Mouse (Mus musculus): ENCODE data around the gene Cd300a. TPM values are rescaled to one million over a fixed set of nuclear protein-coding genes. Genes with fewer than 3 reads are reported as not detected.
A peak's percentile ranks its signal among the peaks of the same experiment; 100 is the strongest.

Cd300a gene
- polyA plus RNA-seq, 1 experiment from 2014 or later, result 2.2 TPM

DNA sequence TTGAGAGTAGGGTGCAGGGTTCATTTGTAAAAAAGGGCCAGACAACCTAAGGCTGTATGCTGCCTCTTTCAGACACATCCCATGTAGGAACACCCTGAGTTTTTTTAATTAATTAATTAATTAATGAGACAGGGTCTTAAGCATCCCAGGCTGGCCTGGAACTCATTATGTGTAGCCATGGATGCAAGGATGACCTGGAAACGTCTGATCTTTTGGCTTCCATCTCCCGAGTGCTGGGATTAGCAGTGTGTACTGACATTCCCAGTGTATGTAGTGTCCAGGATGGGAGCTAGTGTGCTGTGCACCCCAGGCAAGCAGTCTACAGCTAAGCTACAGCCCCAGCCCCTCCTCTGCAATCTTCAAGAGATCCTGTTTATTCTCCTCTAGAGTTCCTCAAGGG is 13.2 kb upstream of the Cd300a start:
- ATAC-seq, result no peak
- Histone ChIP-seq H3K27me3 (replicated peaks; ENCODE audit: control insufficient read depth, insufficient read depth, low read length) (no peaks in the 10 kb centered on the region), H3K4me3 (ENCODE audit: low read depth, low read length) (no peak overlapping the region), H3K9ac (ENCODE audit: low read depth, low read length) (no peak overlapping the region), H3K36me3 (ENCODE audit: control insufficient read depth, insufficient read depth) (no peaks in the 10 kb centered on the region), H3K27ac (ENCODE audit: low read depth, low read length) (no peak overlapping the region), H3K4me2 (replicated peaks; ENCODE audit: low read depth) (no peak overlapping the region), H3K9me3 (ENCODE audit: control insufficient read depth) (no peaks in the 10 kb centered on the region), H3K4me1 (replicated peaks; ENCODE audit: control insufficient read depth, insufficient read depth, low read length) (no peaks in the 10 kb centered on the region)
- no peak for TF ChIP-seq CTCF (IDR thresholded peaks at IDR 0.05; ENCODE audit: low read depth)
- 50% methylated on average over 2 of the region's 2 CpGs for WGBS

DNA sequence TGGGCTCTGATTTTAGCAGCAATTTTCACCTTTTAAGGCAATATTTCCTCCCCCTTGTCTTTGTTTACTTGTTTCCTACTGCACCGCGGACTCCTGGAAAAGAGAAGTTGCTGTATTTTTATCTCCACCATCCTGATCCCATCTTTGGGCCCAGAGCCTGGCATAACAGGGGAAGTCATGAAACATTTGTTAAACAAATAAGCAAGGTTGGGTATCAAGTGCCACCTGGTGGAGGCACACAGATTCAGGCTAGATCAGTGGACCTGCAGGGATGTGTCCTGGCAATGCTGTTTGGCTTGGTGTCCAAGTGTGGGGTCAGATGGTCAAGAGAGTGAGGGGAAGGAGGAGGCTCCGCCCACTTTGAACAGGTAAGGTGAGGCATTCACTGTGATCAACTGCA is 12.7 kb upstream of the Cd300a start:
- Histone ChIP-seq H3K27me3 (replicated peaks; ENCODE audit: control insufficient read depth, insufficient read depth, low read length) (no peaks in the 10 kb centered on the region), H3K36me3 (ENCODE audit: control insufficient read depth, insufficient read depth) (no peaks in the 10 kb centered on the region), H3K4me1 (replicated peaks; ENCODE audit: control insufficient read depth, insufficient read depth, low read length) (no peaks in the 10 kb centered on the region), H3K4me2 (replicated peaks; ENCODE audit: low read depth) (no peak overlapping the region), H3K9ac (ENCODE audit: low read depth, low read length) (no peak overlapping the region), H3K9me3 (ENCODE audit: control insufficient read depth) (no peaks in the 10 kb centered on the region), H3K27ac (ENCODE audit: low read depth, low read length) (no peak overlapping the region), H3K4me3 (ENCODE audit: low read depth, low read length) (no peak overlapping the region)
- TF ChIP-seq CTCF (IDR thresholded peaks at IDR 0.05; ENCODE audit: low read depth), result peak; percentile 82
- ATAC-seq, result no peak
- WGBS, result 28% methylated on average over 3 of the region's 3 CpGs

DNA sequence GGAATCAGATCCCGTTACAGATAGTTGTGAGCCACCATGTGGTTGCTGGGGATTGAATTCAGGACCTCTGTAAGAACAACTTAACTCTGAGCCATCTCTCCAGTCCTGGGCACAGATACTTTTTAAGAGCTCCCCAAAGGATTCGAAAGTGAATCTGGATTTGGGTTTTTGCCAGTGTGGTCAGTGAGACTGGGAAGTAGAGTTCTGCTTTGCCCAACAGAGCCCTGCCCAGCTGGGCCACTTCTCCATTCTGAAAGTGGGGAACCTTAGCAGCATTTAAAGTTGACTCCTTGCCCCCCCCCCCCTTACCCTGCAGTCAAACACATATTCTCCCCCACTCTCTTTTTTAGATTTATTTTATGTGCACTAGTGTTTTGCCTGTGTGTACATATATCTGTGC is 10.2 kb upstream of the Cd300a start:
- Histone ChIP-seq H3K4me2 (replicated peaks; ENCODE audit: low read depth) (no peak overlapping the region), H3K9me3 (ENCODE audit: control insufficient read depth) (no peaks in the 10 kb centered on the region), H3K9ac (ENCODE audit: low read depth, low read length) (no peak overlapping the region), H3K36me3 (ENCODE audit: control insufficient read depth, insufficient read depth) (no peaks in the 10 kb centered on the region), H3K4me1 (replicated peaks; ENCODE audit: control insufficient read depth, insufficient read depth, low read length) (no peaks in the 10 kb centered on the region), H3K4me3 (ENCODE audit: low read depth, low read length) (no peak overlapping the region), H3K27me3 (replicated peaks; ENCODE audit: control insufficient read depth, insufficient read depth, low read length) (no peaks in the 10 kb centered on the region), H3K27ac (ENCODE audit: low read depth, low read length) (no peak overlapping the region)
- ATAC-seq, result no peak
- no peak for TF ChIP-seq CTCF (IDR thresholded peaks at IDR 0.05; ENCODE audit: low read depth)
- 84% methylated on average over 2 of the region's 2 CpGs for WGBS

DNA sequence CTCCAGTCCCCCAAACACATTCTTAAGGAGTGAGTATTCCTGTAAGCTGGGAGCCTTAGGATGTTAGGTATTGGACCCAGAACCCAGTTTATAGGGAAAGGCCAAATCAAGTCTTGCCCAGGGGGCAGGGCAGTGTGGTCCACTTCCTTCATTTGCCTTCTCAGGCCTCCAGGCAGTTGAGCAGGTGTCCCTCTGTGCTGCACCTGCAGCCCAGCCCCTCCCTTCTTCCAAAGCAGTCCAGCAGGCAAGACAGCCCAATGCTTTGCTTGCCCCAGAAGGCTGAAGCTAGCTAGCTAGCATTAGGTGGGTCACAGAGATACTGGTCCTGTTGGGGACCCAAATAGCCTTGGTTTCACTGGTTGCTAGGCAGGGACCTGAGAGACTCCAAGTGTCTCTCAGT is 9.7 kb upstream of the Cd300a start:
- Histone ChIP-seq H3K27me3 (replicated peaks; ENCODE audit: control insufficient read depth, insufficient read depth, low read length) (no peaks in the 10 kb centered on the region), H3K9me3 (ENCODE audit: control insufficient read depth) (no peaks in the 10 kb centered on the region), H3K9ac (ENCODE audit: low read depth, low read length) (no peak overlapping the region), H3K4me2 (replicated peaks; ENCODE audit: low read depth) (no peak overlapping the region), H3K4me3 (ENCODE audit: low read depth, low read length) (no peak overlapping the region), H3K4me1 (replicated peaks; ENCODE audit: control insufficient read depth, insufficient read depth, low read length) (no peaks in the 10 kb centered on the region), H3K27ac (ENCODE audit: low read depth, low read length) (no peak overlapping the region; the same call in 1 of the 2 replicates), H3K36me3 (ENCODE audit: control insufficient read depth, insufficient read depth) (no peaks in the 10 kb centered on the region)
- no peak for TF ChIP-seq CTCF (IDR thresholded peaks at IDR 0.05; ENCODE audit: low read depth)
- no peak for ATAC-seq

DNA sequence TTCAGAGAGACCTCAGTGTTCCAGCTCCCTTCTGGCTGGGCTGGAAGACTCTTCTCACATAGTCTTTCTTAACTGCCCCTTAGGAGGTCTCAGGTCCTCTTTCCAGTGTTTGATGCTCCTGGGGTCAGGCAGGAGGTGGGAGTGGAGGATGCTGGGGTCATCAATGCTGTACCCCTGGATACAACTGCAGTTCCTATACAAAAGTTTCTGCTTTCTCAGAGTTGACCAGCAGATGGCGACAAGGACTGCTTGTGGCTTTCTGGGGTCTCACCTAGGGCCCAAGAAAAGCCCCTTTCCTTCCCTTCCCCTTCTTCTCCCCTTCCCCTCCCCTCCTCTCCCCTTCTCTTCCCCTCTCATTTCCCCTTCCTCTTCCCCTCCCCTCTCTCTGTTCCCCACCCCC is 9.3 kb upstream of the Cd300a start:
- no peak overlapping the region for H3K9ac ChIP-seq (ENCODE audit: low read depth, low read length)
- 0% methylated on average over 1 of the region's 1 CpGs for WGBS

DNA sequence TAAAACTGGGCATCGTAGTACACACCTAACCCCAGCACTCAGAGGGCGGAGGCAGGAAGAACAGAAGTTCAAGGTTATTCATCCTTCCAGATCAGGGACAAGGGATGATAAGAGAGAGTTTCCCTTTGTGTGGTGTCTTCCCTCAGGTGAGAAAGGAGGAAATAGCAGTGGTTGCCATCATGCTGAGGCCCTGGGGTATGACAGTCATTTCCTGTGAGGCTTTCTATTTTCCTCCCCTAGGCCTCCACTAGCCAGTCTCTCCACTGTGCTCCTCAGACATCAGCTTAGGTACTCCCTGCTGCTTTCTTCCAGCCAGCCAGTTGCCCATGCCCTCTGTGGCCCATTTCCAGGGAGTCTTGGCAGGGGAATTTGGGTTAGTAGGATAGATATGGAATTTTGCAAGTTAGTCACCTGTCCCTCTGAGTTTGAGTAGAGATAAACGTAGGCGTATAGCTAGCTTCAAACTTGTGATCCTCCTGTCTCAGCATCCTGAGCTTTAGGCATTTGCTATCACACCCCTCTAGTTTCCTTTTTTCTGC is 6.5 kb upstream of the Cd300a start:
- Histone ChIP-seq H3K27me3 (replicated peaks; ENCODE audit: control insufficient read depth, insufficient read depth, low read length) (no peaks in the 10 kb centered on the region), H3K27ac (ENCODE audit: low read depth, low read length) (no peak overlapping the region), H3K4me2 (replicated peaks; ENCODE audit: low read depth) (no peak overlapping the region), H3K36me3 (ENCODE audit: control insufficient read depth, insufficient read depth) (no peaks in the 10 kb centered on the region), H3K4me3 (ENCODE audit: low read depth, low read length) (no peak overlapping the region), H3K4me1 (replicated peaks; ENCODE audit: control insufficient read depth, insufficient read depth, low read length) (no peaks in the 10 kb centered on the region), H3K9ac (ENCODE audit: low read depth, low read length) (no peak overlapping the region), H3K9me3 (ENCODE audit: control insufficient read depth) (no peaks in the 10 kb centered on the region)
- ATAC-seq, result no peak
- WGBS, result 81% methylated on average over 4 of the region's 4 CpGs
- TF ChIP-seq CTCF (IDR thresholded peaks at IDR 0.05; ENCODE audit: low read depth), result no peak

More for the DNA sequence above, 9.3 kb upstream of the Cd300a start:
- TF ChIP-seq CTCF (IDR thresholded peaks at IDR 0.05; ENCODE audit: low read depth), result peak; percentile 75
- ATAC-seq, result no peak
- Histone ChIP-seq H3K4me1 (replicated peaks; ENCODE audit: control insufficient read depth, insufficient read depth, low read length) (no peaks in the 10 kb centered on the region), H3K4me3 (ENCODE audit: low read depth, low read length) (no peak overlapping the region), H3K4me2 (replicated peaks; ENCODE audit: low read depth) (no peak overlapping the region), H3K27ac (ENCODE audit: low read depth, low read length) (no peak overlapping the region; the same call in 1 of the 2 replicates), H3K36me3 (ENCODE audit: control insufficient read depth, insufficient read depth) (no peaks in the 10 kb centered on the region), H3K9me3 (ENCODE audit: control insufficient read depth) (no peaks in the 10 kb centered on the region), H3K27me3 (replicated peaks; ENCODE audit: control insufficient read depth, insufficient read depth, low read length) (no peaks in the 10 kb centered on the region)
